Comparison of ENCODE assay signal across 31 mouse cellular contexts in genomic region chr7:18241217-18241616, GRCm38 (mm10). TPM values are rescaled to one million over a fixed set of nuclear protein-coding genes. Genes with fewer than 3 reads are reported as not detected.
DNase-seq lines count a peak whose midpoint lies in the region; ATAC-seq and TF ChIP-seq lines count a peak whose summit lies in the region.
"Had no signal": no experiment of that assay in that cellular context is flagged by ENCODE, and none has a peak within 500 bp of the region (broad histone marks: within the 10 kb centered on the region; RNA-seq: fewer than 3 reads in every experiment).

No protein-coding gene starts in this region.

- ATAC-seq in G1E (ENCODE audit: extremely low read depth, insufficient number of reproducible peaks, low FRiP score, poor library complexity, severe bottlenecking): no peak; the same call in 1 of the 2 replicates
- peak; percentile 58 for ATAC-seq in inflammation-experienced regulatory T-cells, adult 6 months
- ATAC-seq: forebrain, embryonic 13.5 days; forebrain, embryonic 16.5 days; intestine, embryonic 15.5 days had no signal

- no peaks in the 10 kb centered on the region for H3K9me3 ChIP-seq in G1E (replicated peaks)
- H3K9me3 ChIP-seq: heart, embryonic 15.5 days; intestine, embryonic 15.5 days had no signal

- H3K4me3 ChIP-seq in G1E (ENCODE audit: low read depth, low read length): peak overlapping the region; percentile 51; the same call in 1 of the 2 replicates
- H3K4me3 ChIP-seq: forebrain, embryonic 10.5 days; forebrain, embryonic 13.5 days; heart, embryonic 12.5 days; heart, embryonic 15.5 days; hindbrain, embryonic 15.5 days; intestine, embryonic 15.5 days had no signal

- no peak for TF ChIP-seq CTCF in G1E (IDR thresholded peaks at IDR 0.05; ENCODE audit: low read depth, low read length)

- no peaks in the 10 kb centered on the region for H3K27me3 ChIP-seq in G1E (ENCODE audit: insufficient read depth, low read length)
- H3K27me3 ChIP-seq: forebrain, embryonic 13.5 days; heart, embryonic 12.5 days; heart, embryonic 15.5 days; hindbrain, embryonic 15.5 days; intestine, embryonic 15.5 days had no signal

- H3K36me3 ChIP-seq in G1E (replicated peaks): no peaks in the 10 kb centered on the region
- H3K36me3 ChIP-seq: forebrain, embryonic 10.5 days; heart, embryonic 12.5 days; heart, embryonic 15.5 days; hindbrain, embryonic 15.5 days; intestine, embryonic 15.5 days had no signal

- peaks cover 14% of the 10 kb centered on the region for H3K4me1 ChIP-seq in G1E (ENCODE audit: insufficient read depth, low read depth, low read length)
- H3K4me1 ChIP-seq: forebrain, embryonic 10.5 days; forebrain, embryonic 13.5 days; heart, embryonic 12.5 days; heart, embryonic 15.5 days; hindbrain, embryonic 15.5 days; intestine, embryonic 15.5 days had no signal

- peak; percentile 1 for DNase-seq in 3T3-L1 (ENCODE audit: low read depth, low spot score)
- peak; percentile 20 for DNase-seq in 416B (ENCODE audit: low read depth)
- DNase-seq in G1E (ENCODE audit: low spot score): no peak
- DNase-seq in retina, embryonic 14.5 days (ENCODE audit: low spot score): no peak
- no peak for DNase-seq in right cerebral cortex, adult 18-20 months
- DNase-seq: adrenal gland, adult 8-10 months; adrenal gland, postnatal 25 days; B cell, adult 2 months; cerebellum, adult 11-12 months; cerebellum, adult 8-10 months; cerebellum, postnatal 14 days; gastrocnemius, postnatal 10 days; gastrocnemius, postnatal 36 days; heart, postnatal 10 days; heart, postnatal 4 days; kidney, adult 11 months had no signal

RNA-seq across cellular contexts. Expression of gene Mill1, which starts 3.9 kb away (rescaled TPM):
- total RNA-seq in G1E (2014; fragmentation: Nextera tagmentation) (not detected in 2 replicates), G1E (2017) (0.16 TPM in 1 of 2 replicates, not detected in the other)
- not detected in 2 replicates for polyA plus RNA-seq in G1E (2012)
- polyA plus RNA-seq in inflammation-experienced regulatory T-cells, adult 6 months (2017; shearing (Covaris generic)): not detected
- total RNA-seq: adrenal gland, adult 8-10 months; adrenal gland, postnatal 25 days; ES-E14; gastrocnemius, adult 18-20 months; gastrocnemius, postnatal 10 days; gastrocnemius, postnatal 36 days; granulocyte monocyte progenitor cell, adult 5-6 weeks; heart, postnatal 10 days; heart, postnatal 4 days had no signal
- polyA plus RNA-seq: brain, embryonic 14.5 days; embryonic facial prominence, embryonic 11.5 days; embryonic facial prominence, embryonic 14.5 days; forebrain, embryonic 10.5 days; forebrain, embryonic 13.5 days; forebrain, embryonic 16.5 days; heart, embryonic 12.5 days; heart, embryonic 15.5 days; hindbrain, embryonic 11.5 days; hindbrain, embryonic 15.5 days; intestine, embryonic 15.5 days had no signal

Comparison
In these comparisons a context has a peak if more than half of its experiments do, and no peak if none do; other contexts are left out.
1. DNase-seq: peak in 3T3-L1 (single experiment) and 416B (single experiment); none in G1E (single experiment), retina, embryonic 14.5 days (single experiment) and right cerebral cortex, adult 18-20 months (single experiment).